Mouse (Mus musculus): ENCODE measurements around the gene Xntrpc. TPM values are rescaled to one million over a fixed set of nuclear protein-coding genes. Genes with fewer than 3 reads are reported as not detected.
A peak's percentile ranks its signal among the peaks of the same experiment; 100 is the strongest.

Gene Xntrpc
- polyA plus RNA-seq, 1 experiment from 2014 or later, result 1.1 TPM

GRCm38 (mm10) chr7:102064655-102065045, 863 bp upstream of the Xntrpc start:
- no peaks in the 10 kb centered on the region for H3K27me3 ChIP-seq (ENCODE audit: control insufficient read depth, insufficient read depth, low read depth, low read length)
- peak overlapping the region; percentile 87 for H3K4me3 ChIP-seq (ENCODE audit: low read depth, low read length)
- H3K27ac ChIP-seq (ENCODE audit: low read length), result peak overlapping the region; percentile 86
- peak overlapping the region; percentile 81 for H3K9ac ChIP-seq (ENCODE audit: low read depth, low read length)
- H3K4me1 ChIP-seq (ENCODE audit: control insufficient read depth, insufficient read depth, low read length), result peaks cover 31% of the 10 kb centered on the region
- 0 out of 2 replicates have a peak, but pooled peaks cover under 1% of the 10 kb centered on the region for H3K36me3 ChIP-seq (ENCODE audit: control insufficient read depth, insufficient read depth, low read length)
- ATAC-seq, result peak; percentile 72
- no peaks in the 10 kb centered on the region for H3K9me3 ChIP-seq (replicated peaks; ENCODE audit: control insufficient read depth, low read length, poor library complexity, severe bottlenecking)
- 2% methylated on average over 9 of the region's 9 CpGs for WGBS
- peak overlapping the region; percentile 87 for H3K4me2 ChIP-seq (ENCODE audit: low read length)

DNA sequence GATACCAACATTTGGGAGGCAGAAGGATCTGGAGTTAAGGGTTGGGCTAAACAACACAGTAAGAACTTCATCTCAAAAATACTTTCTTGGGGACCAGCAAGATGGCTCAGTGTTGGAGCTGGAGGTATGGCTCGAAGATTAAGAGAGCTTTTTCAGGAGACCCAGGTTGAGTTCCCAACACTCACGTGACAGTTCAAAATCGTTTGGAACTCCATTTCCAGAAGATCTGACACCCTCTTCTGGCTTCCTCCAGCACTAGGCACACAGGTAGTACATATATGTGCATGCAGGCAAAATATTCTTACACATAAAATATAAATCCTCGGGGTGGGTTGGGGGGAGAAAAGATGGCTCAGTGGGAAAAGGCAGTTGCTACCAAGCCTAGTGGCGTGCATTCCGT, 850 bp downstream of the Xntrpc start:
- Histone ChIP-seq H3K9me3 (replicated peaks; ENCODE audit: control insufficient read depth, low read length, poor library complexity, severe bottlenecking) (no peaks in the 10 kb centered on the region), H3K4me2 (ENCODE audit: low read length) (peak overlapping the region; percentile 59), H3K9ac (ENCODE audit: low read depth, low read length) (0 out of 2 replicates have a peak overlapping the region, but pooled peaks have one; percentile 25), H3K4me3 (ENCODE audit: low read depth, low read length) (peak overlapping the region; percentile 87; the same call in 1 of the 2 replicates), H3K27me3 (ENCODE audit: control insufficient read depth, insufficient read depth, low read depth, low read length) (no peaks in the 10 kb centered on the region), H3K27ac (ENCODE audit: low read length) (no peak overlapping the region), H3K36me3 (ENCODE audit: control insufficient read depth, insufficient read depth, low read length) (no peaks in the 10 kb centered on the region), H3K4me1 (ENCODE audit: control insufficient read depth, insufficient read depth, low read length) (peaks cover 31% of the 10 kb centered on the region)
- 77% methylated on average over 6 of the region's 6 CpGs for WGBS
- ATAC-seq, result no peak

DNA sequence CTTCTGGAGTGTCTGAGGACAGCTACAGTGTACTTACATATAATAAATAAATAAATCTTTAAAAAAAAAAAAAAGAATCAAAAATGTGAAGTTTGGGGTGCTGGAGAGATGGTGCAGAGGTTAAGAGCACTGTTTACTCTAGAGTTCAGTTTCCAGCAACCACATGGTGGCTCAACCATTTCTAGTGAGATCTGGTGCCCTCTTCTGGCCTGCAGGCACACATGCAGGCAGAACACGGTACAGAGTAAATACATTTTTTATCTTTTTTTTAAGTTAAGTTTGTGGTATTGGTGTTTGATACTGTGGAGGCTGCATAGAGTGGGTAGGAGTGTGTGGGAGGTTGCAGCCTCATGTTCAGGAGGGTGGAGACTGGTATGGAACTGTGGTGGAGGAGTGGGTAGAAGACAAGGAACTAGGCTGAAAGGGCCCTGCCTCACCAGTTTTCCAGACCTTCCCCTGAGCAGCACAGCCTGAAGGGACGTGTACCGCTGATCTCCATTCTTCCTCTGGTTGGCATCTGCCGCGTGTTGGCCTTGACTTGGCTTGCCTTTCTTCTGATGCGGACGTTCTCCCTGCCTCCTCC, 11.3 kb downstream of the Xntrpc start:
- Histone ChIP-seq H3K27me3 (ENCODE audit: control insufficient read depth, insufficient read depth, low read depth, low read length) (no peaks in the 10 kb centered on the region), H3K4me3 (ENCODE audit: low read depth, low read length) (no peak overlapping the region), H3K36me3 (ENCODE audit: control insufficient read depth, insufficient read depth, low read length) (peaks cover 35% of the 10 kb centered on the region), H3K4me2 (ENCODE audit: low read length) (no peak overlapping the region), H3K9me3 (replicated peaks; ENCODE audit: control insufficient read depth, low read length, poor library complexity, severe bottlenecking) (no peaks in the 10 kb centered on the region), H3K4me1 (ENCODE audit: control insufficient read depth, insufficient read depth, low read length) (no peaks in the 10 kb centered on the region), H3K9ac (ENCODE audit: low read depth, low read length) (no peak overlapping the region), H3K27ac (ENCODE audit: low read length) (no peak overlapping the region)
- WGBS, result 66% methylated on average over 7 of the region's 7 CpGs
- no peak for ATAC-seq

GRCm38 (mm10) chr7:102078517-102078916, 13.0 kb downstream of the Xntrpc start:
- Histone ChIP-seq H3K36me3 (ENCODE audit: control insufficient read depth, insufficient read depth, low read length) (peaks cover 38% of the 10 kb centered on the region), H3K9ac (ENCODE audit: low read depth, low read length) (no peak overlapping the region), H3K4me1 (ENCODE audit: control insufficient read depth, insufficient read depth, low read length) (no peaks in the 10 kb centered on the region), H3K27ac (ENCODE audit: low read length) (no peak overlapping the region), H3K4me3 (ENCODE audit: low read depth, low read length) (no peak overlapping the region), H3K9me3 (replicated peaks; ENCODE audit: control insufficient read depth, low read length, poor library complexity, severe bottlenecking) (no peaks in the 10 kb centered on the region), H3K27me3 (ENCODE audit: control insufficient read depth, insufficient read depth, low read depth, low read length) (no peaks in the 10 kb centered on the region), H3K4me2 (ENCODE audit: low read length) (no peak overlapping the region)
- WGBS, result 79% methylated on average over 7 of the region's 7 CpGs
- no peak for ATAC-seq

DNA sequence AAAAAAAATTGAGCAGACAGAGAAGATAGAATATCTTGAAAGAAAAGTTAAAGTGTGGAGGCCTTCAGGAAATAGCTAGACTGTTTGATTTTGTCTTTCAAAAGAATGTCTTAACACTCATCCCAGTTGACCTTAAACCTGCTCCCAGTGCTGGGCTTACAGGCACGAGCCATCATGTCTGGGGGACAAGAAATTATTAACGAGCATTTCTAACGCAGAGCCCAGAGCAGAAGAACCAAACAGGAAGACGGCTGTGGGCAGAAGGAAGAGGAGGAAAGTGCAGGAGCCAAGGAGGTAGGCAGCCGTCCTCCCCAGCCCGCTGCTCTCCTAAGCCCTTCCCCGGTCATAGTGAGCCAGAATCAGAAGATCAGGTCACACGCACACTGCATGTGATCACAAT, 14.8 kb downstream of the Xntrpc start:
- Histone ChIP-seq H3K36me3 (ENCODE audit: control insufficient read depth, insufficient read depth, low read length) (peaks cover 40% of the 10 kb centered on the region), H3K27ac (ENCODE audit: low read length) (no peak overlapping the region), H3K27me3 (ENCODE audit: control insufficient read depth, insufficient read depth, low read depth, low read length) (no peaks in the 10 kb centered on the region), H3K9me3 (replicated peaks; ENCODE audit: control insufficient read depth, low read length, poor library complexity, severe bottlenecking) (no peaks in the 10 kb centered on the region), H3K9ac (ENCODE audit: low read depth, low read length) (no peak overlapping the region), H3K4me3 (ENCODE audit: low read depth, low read length) (no peak overlapping the region), H3K4me1 (ENCODE audit: control insufficient read depth, insufficient read depth, low read length) (no peaks in the 10 kb centered on the region), H3K4me2 (ENCODE audit: low read length) (no peak overlapping the region)
- 95% methylated on average over 8 of the region's 8 CpGs for WGBS
- no peak for ATAC-seq

DNA sequence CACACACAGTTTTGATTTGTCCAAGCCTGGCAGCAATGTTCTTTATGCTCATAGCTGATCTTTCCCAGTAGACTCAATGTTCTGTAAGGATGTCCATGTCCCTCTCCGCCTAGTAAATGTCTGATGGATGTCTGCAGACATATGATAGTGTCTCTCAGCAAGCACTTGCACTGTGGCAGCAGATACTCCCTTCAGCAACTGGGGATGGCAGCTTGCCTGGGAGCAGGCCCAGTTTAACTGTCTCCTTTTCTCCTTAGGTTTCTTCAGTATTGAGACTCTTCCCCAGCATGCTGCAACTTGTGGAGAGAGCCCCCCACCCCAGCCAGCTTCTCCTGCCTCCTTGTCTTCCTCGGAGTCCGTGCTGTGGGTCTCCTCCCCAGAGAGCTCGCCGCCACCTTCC, 16.3 kb downstream of the Xntrpc start:
- no peak overlapping the region for H3K4me2 ChIP-seq (ENCODE audit: low read length)
- ATAC-seq, result no peak
- no peak overlapping the region for H3K4me3 ChIP-seq (ENCODE audit: low read depth, low read length)
- no peak overlapping the region for H3K9ac ChIP-seq (ENCODE audit: low read depth, low read length)
- peaks cover 35% of the 10 kb centered on the region for H3K36me3 ChIP-seq (ENCODE audit: control insufficient read depth, insufficient read depth, low read length)
- no peaks in the 10 kb centered on the region for H3K27me3 ChIP-seq (ENCODE audit: control insufficient read depth, insufficient read depth, low read depth, low read length)
- 96% methylated on average over 5 of the region's 5 CpGs for WGBS
- no peaks in the 10 kb centered on the region for H3K4me1 ChIP-seq (ENCODE audit: control insufficient read depth, insufficient read depth, low read length)
- no peak overlapping the region for H3K27ac ChIP-seq (ENCODE audit: low read length)
- no peaks in the 10 kb centered on the region for H3K9me3 ChIP-seq (replicated peaks; ENCODE audit: control insufficient read depth, low read length, poor library complexity, severe bottlenecking)

- H3K4me3 ChIP-seq (ENCODE audit: low read depth, low read length), result no peak within 1 kb of the TSS
- no peaks in the 10 kb centered on the region for H3K9me3 ChIP-seq (replicated peaks; ENCODE audit: control insufficient read depth, low read length, poor library complexity, severe bottlenecking)
- no peaks in the 10 kb centered on the region for H3K27me3 ChIP-seq (ENCODE audit: control insufficient read depth, insufficient read depth, low read depth, low read length)
- H3K4me2 ChIP-seq (ENCODE audit: low read length), result no peak within 1 kb of the TSS
- peaks cover 26% of the 10 kb centered on the region for H3K36me3 ChIP-seq (ENCODE audit: control insufficient read depth, insufficient read depth, low read length)
- 76% methylated on average over 5 of the region's 5 CpGs for WGBS
- no peak within 1 kb of the TSS for H3K9ac ChIP-seq (ENCODE audit: low read depth, low read length)
- H3K27ac ChIP-seq (ENCODE audit: low read length), result no peak within 1 kb of the TSS
- H3K4me1 ChIP-seq (ENCODE audit: control insufficient read depth, insufficient read depth, low read length), result no peaks in the 10 kb centered on the region
- no peak for ATAC-seq
Observed at GRCm38 (mm10) chr7:102082816-102083215, 17.3 kb downstream of the Xntrpc start, which contains the start of gene Trpc2. Gene Trpc2, plus strand, starts transcription at chr7:102083116.

GRCm38 (mm10) chr7:102084041-102084696, 18.7 kb downstream of the Xntrpc start:
- Histone ChIP-seq H3K9ac (ENCODE audit: low read depth, low read length) (no peak overlapping the region), H3K4me2 (ENCODE audit: low read length) (no peak overlapping the region), H3K36me3 (ENCODE audit: control insufficient read depth, insufficient read depth, low read length) (peaks cover 20% of the 10 kb centered on the region), H3K4me1 (ENCODE audit: control insufficient read depth, insufficient read depth, low read length) (no peaks in the 10 kb centered on the region), H3K9me3 (replicated peaks; ENCODE audit: control insufficient read depth, low read length, poor library complexity, severe bottlenecking) (no peaks in the 10 kb centered on the region), H3K4me3 (ENCODE audit: low read depth, low read length) (no peak overlapping the region), H3K27ac (ENCODE audit: low read length) (no peak overlapping the region), H3K27me3 (ENCODE audit: control insufficient read depth, insufficient read depth, low read depth, low read length) (no peaks in the 10 kb centered on the region)
- WGBS, result 92% methylated on average over 26 of the region's 26 CpGs
- no peak for ATAC-seq

- Histone ChIP-seq H3K27me3 (ENCODE audit: control insufficient read depth, insufficient read depth, low read depth, low read length) (no peaks in the 10 kb centered on the region), H3K4me3 (ENCODE audit: low read depth, low read length) (no peak overlapping the region), H3K4me2 (ENCODE audit: low read length) (no peak overlapping the region), H3K27ac (ENCODE audit: low read length) (no peak overlapping the region), H3K4me1 (ENCODE audit: control insufficient read depth, insufficient read depth, low read length) (no peaks in the 10 kb centered on the region), H3K36me3 (ENCODE audit: control insufficient read depth, insufficient read depth, low read length) (peaks cover 8% of the 10 kb centered on the region), H3K9me3 (replicated peaks; ENCODE audit: control insufficient read depth, low read length, poor library complexity, severe bottlenecking) (no peaks in the 10 kb centered on the region), H3K9ac (ENCODE audit: low read depth, low read length) (no peak overlapping the region)
- 93% methylated on average over 4 of the region's 4 CpGs for WGBS
- no peak for ATAC-seq
Observed at GRCm38 (mm10) chr7:102087336-102087735, 21.8 kb downstream of the Xntrpc start.

Data from midbrain, embryonic 16.5 days (tissue).